Mouse (Mus musculus): ENCODE data around the gene Gpn1. TPM values are rescaled to one million over a fixed set of nuclear protein-coding genes. Genes with fewer than 3 reads are reported as not detected.

Gene Gpn1
- total and polyA plus RNA-seq, 2 experiments: 8.5 to 19.0 TPM

DNA sequence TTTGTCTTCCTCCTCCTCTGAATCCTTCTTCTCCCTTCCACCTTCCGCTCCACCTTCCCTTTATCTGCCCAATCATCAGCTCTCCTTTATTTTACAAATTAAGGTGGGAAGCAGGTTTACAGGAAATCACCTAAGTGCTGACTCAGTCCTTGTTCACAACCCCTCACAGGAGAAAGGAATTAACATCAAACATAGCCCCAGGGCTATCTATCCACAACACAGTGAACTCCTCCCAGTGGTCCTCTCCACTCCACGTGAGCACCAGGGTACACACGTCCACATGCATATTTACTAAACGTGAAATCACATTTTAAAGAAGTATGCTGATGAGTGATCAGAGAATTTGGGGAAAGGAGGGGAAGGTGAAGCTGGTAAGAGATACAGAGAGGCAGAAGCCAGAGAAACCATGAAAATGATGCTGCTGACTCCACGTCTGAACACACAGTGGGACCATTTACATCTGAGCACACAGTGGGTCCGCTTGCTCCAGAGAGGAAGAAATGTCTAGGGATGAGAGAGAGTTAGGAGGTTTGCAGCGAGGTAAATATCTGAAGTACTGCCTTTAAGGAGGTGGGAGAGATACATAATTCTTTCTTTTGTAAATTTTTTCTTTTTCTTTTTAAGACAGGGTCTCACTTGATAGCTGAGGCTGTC, 5.3 kb upstream of the Gpn1 start:
- H3K79me2 ChIP-seq (ENCODE audit: control insufficient read depth, insufficient read depth, low read length): no peaks in the 10 kb centered on the region
- H3K36me3 ChIP-seq (ENCODE audit: control insufficient read depth, insufficient read depth, low read length): no peaks in the 10 kb centered on the region
- 63% methylated on average over 7 of the region's 7 CpGs for whole genome bisulfite sequencing
- no peak overlapping the region for H3K4me3 ChIP-seq (ENCODE audit: insufficient read depth, low read depth, low read length)
- H3K27me3 ChIP-seq (ENCODE audit: control insufficient read depth, insufficient read depth, low read length): no peaks in the 10 kb centered on the region
- no peak overlapping the region for H3K27ac ChIP-seq (replicated peaks; ENCODE audit: insufficient read depth, low read depth, low read length)
- no peak overlapping the region for H3K9ac ChIP-seq (ENCODE audit: low read depth, low read length)
- no peaks in the 10 kb centered on the region for H3K4me1 ChIP-seq (ENCODE audit: control insufficient read depth, insufficient read depth, low read length)
- TF ChIP-seq CTCF (IDR thresholded peaks at IDR 0.05; ENCODE audit: low read depth, low read length): no peak
- TF ChIP-seq POLR2A (IDR thresholded peaks at IDR 0.05; ENCODE audit: extremely low read depth, insufficient read depth, low read length): no peak
- DNase-seq (ENCODE audit: extremely low read depth, low read depth, low spot score): no peak

GRCm38 (mm10) chr5:31492031-31492430, 2.5 kb upstream of the Gpn1 start:
- TF ChIP-seq POLR2A (IDR thresholded peaks at IDR 0.05; ENCODE audit: extremely low read depth, insufficient read depth, low read length): no peak
- TF ChIP-seq CTCF (IDR thresholded peaks at IDR 0.05; ENCODE audit: low read depth, low read length): no peak
- DNase-seq (ENCODE audit: extremely low read depth, low read depth, low spot score): no peak
- 67% methylated on average over 1 of the region's 1 CpGs for WGBS
- H3K27me3 ChIP-seq (ENCODE audit: control insufficient read depth, insufficient read depth, low read length): no peaks in the 10 kb centered on the region
- H3K27ac ChIP-seq (replicated peaks; ENCODE audit: insufficient read depth, low read depth, low read length): no peak overlapping the region
- H3K36me3 ChIP-seq (ENCODE audit: control insufficient read depth, insufficient read depth, low read length): no peaks in the 10 kb centered on the region; the same call in 1 of the 2 replicates
- H3K4me1 ChIP-seq (ENCODE audit: control insufficient read depth, insufficient read depth, low read length): peaks cover 4% of the 10 kb centered on the region
- H3K9ac ChIP-seq (ENCODE audit: low read depth, low read length): no peak overlapping the region
- no peak overlapping the region for H3K4me3 ChIP-seq (ENCODE audit: insufficient read depth, low read depth, low read length)
- peaks cover 4% of the 10 kb centered on the region; the same call in 1 of the 2 replicates for H3K79me2 ChIP-seq (ENCODE audit: control insufficient read depth, insufficient read depth, low read length)

DNA sequence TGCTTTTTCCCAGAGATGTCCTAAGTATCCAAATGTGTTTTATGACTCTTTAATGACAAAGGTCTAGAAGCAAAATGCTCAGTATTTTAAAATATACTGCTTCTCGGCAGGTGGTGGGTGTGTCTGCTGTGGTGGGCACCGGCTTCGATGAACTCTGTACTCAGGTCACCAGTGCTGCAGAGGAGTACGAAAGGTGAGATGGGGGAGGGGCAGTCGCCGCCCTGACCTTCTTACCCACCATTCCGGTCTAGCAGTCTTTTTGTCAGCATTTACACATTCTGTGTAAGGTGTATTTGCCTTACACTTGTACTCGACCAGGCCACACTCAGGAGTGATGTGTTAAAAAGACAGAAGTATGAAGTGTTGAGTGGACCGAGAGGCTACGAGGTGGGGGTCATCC, 10.3 kb downstream of the Gpn1 start:
- H3K9ac ChIP-seq (ENCODE audit: low read depth, low read length): no peak overlapping the region
- no peak overlapping the region for H3K27ac ChIP-seq (replicated peaks; ENCODE audit: insufficient read depth, low read depth, low read length)
- no peaks in the 10 kb centered on the region for H3K27me3 ChIP-seq (ENCODE audit: control insufficient read depth, insufficient read depth, low read length)
- DNase-seq (ENCODE audit: extremely low read depth, low read depth, low spot score): no peak
- TF ChIP-seq POLR2A (IDR thresholded peaks at IDR 0.05; ENCODE audit: extremely low read depth, insufficient read depth, low read length) (no peak), CTCF (IDR thresholded peaks at IDR 0.05; ENCODE audit: low read depth, low read length) (no peak)
- no peak overlapping the region for H3K4me3 ChIP-seq (ENCODE audit: insufficient read depth, low read depth, low read length)
- no peaks in the 10 kb centered on the region for H3K79me2 ChIP-seq (ENCODE audit: control insufficient read depth, insufficient read depth, low read length)
- 76% methylated on average over 10 of the region's 10 CpGs for WGBS
- H3K4me1 ChIP-seq (ENCODE audit: control insufficient read depth, insufficient read depth, low read length): no peaks in the 10 kb centered on the region
- peaks cover 38% of the 10 kb centered on the region for H3K36me3 ChIP-seq (ENCODE audit: control insufficient read depth, insufficient read depth, low read length)

DNA sequence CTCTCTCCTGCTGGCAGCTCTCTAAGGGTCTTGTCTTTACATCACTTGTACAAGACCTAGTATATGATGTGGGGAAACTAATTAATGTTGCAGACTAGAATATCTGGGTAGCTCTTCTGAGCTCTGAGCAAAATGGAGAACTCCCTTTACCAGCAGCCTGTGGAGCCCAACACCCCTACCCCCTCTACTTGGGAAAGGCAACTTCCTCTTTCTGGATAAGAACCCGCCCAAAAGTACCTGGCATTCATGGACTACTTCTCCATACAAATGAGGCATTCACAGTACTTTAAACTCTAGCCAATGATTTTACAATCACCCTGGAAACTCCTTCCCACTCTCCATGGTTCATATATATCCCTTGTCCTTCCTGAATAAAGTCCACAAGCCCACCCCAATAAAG, 17.9 kb downstream of the Gpn1 start:
- TF ChIP-seq POLR2A (IDR thresholded peaks at IDR 0.05; ENCODE audit: extremely low read depth, insufficient read depth, low read length): no peak
- no peak for TF ChIP-seq CTCF (IDR thresholded peaks at IDR 0.05; ENCODE audit: low read depth, low read length)
- H3K36me3 ChIP-seq (ENCODE audit: control insufficient read depth, insufficient read depth, low read length): peaks cover 36% of the 10 kb centered on the region
- H3K9ac ChIP-seq (ENCODE audit: low read depth, low read length): no peak overlapping the region
- no peak overlapping the region for H3K4me3 ChIP-seq (ENCODE audit: insufficient read depth, low read depth, low read length)
- no peaks in the 10 kb centered on the region for H3K4me1 ChIP-seq (ENCODE audit: control insufficient read depth, insufficient read depth, low read length)
- DNase-seq (ENCODE audit: extremely low read depth, low read depth, low spot score): peak; percentile 10
- WGBS: 85% methylated on average over 1 of the region's 1 CpGs
- H3K79me2 ChIP-seq (ENCODE audit: control insufficient read depth, insufficient read depth, low read length): no peaks in the 10 kb centered on the region
- H3K27ac ChIP-seq (replicated peaks; ENCODE audit: insufficient read depth, low read depth, low read length): no peak overlapping the region
- H3K27me3 ChIP-seq (ENCODE audit: control insufficient read depth, insufficient read depth, low read length): no peaks in the 10 kb centered on the region

DNA sequence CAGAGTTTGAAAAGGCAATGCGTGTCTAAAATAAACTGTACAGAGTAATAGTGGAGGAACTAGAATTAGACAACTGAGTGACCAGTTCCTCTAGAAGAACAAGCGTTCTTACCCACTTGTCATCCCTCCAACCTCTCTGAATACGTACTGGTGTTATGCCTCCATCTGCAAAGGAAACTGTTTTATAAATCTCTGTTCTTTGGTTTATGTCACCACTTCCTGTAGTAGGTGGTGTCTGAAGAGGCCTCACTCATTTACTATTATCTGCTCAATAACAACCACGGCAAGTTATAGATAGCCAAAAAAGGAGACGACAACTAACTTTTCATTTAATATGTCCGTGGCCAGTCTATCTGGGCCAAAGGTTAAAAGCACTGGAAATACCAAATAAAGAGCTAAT, 26.0 kb downstream of the Gpn1 start:
- H3K4me3 ChIP-seq (ENCODE audit: insufficient read depth, low read depth, low read length): no peak overlapping the region
- H3K9ac ChIP-seq (ENCODE audit: low read depth, low read length): no peak overlapping the region
- WGBS: 90% methylated on average over 6 of the region's 6 CpGs
- H3K4me1 ChIP-seq (ENCODE audit: control insufficient read depth, insufficient read depth, low read length): no peaks in the 10 kb centered on the region
- H3K27me3 ChIP-seq (ENCODE audit: control insufficient read depth, insufficient read depth, low read length): no peaks in the 10 kb centered on the region
- H3K27ac ChIP-seq (replicated peaks; ENCODE audit: insufficient read depth, low read depth, low read length): no peak overlapping the region
- H3K36me3 ChIP-seq (ENCODE audit: control insufficient read depth, insufficient read depth, low read length): peaks cover 27% of the 10 kb centered on the region
- no peak for DNase-seq (ENCODE audit: extremely low read depth, low read depth, low spot score)
- TF ChIP-seq POLR2A (IDR thresholded peaks at IDR 0.05; ENCODE audit: extremely low read depth, insufficient read depth, low read length) (no peak), CTCF (IDR thresholded peaks at IDR 0.05; ENCODE audit: low read depth, low read length) (no peak)
- no peaks in the 10 kb centered on the region for H3K79me2 ChIP-seq (ENCODE audit: control insufficient read depth, insufficient read depth, low read length)

DNA sequence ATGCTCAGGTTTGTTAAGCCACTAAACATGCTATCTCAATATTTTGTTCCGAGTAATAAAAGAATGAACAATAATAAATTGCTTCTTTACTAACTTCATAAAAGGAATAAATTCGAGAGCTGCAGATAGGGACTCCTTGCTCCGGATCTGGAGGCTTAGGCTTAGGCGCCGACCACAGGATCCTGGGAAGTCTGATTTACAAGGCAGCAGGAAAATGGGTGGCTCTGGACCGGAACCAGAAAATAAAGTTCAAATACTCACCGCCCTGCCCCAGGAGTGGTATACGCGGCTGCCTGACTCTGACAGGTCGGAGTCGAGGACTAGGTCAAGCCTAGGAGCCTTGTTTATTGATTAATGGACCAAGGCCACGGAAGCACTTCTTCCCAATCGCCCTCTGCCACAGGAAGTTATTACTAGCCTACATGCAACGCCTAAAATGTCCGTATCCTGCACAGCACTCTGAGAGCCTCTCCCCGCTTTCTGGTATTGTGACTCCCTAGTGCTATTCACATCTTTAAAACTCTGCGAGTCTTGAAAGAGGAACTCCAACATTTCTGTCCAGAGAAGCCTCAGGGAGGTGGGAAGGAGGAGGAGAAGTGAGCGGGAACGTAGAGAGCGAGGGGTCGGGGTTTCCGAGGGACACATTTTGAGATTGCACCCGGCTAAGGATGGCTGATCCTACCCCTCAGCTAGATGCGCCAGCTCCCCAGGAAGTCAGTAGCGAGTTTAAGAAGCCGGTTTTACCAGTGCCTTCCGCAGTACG, 32.0 kb downstream of the Gpn1 start, which contains the start of gene Slc4a1ap:
Gene Slc4a1ap (plus strand): TSS at position 642 of the 763 bp plus-strand sequence.
- H3K4me1 ChIP-seq (ENCODE audit: control insufficient read depth, insufficient read depth, low read length): peaks cover 7% of the 10 kb centered on the region
- TF ChIP-seq POLR2A (IDR thresholded peaks at IDR 0.05; ENCODE audit: extremely low read depth, insufficient read depth, low read length) (0 out of 2 replicates have a peak, but pooled peaks have one; percentile 17), CTCF (IDR thresholded peaks at IDR 0.05; ENCODE audit: low read depth, low read length) (no peak)
- H3K27me3 ChIP-seq (ENCODE audit: control insufficient read depth, insufficient read depth, low read length): no peaks in the 10 kb centered on the region
- H3K9ac ChIP-seq (ENCODE audit: low read depth, low read length): peak within 1 kb of the TSS; percentile 82
- H3K79me2 ChIP-seq (ENCODE audit: control insufficient read depth, insufficient read depth, low read length): peaks cover 8% of the 10 kb centered on the region; the same call in 1 of the 2 replicates
- peaks cover 9% of the 10 kb centered on the region for H3K36me3 ChIP-seq (ENCODE audit: control insufficient read depth, insufficient read depth, low read length)
- DNase-seq (ENCODE audit: extremely low read depth, low read depth, low spot score): peak; percentile 96
- H3K27ac ChIP-seq (replicated peaks; ENCODE audit: insufficient read depth, low read depth, low read length): peak within 1 kb of the TSS; percentile 85
- WGBS: under 1% methylated on average over 28 of the region's 28 CpGs
- H3K4me3 ChIP-seq (ENCODE audit: insufficient read depth, low read depth, low read length): peak within 1 kb of the TSS; percentile 91
